Mouse (Mus musculus) liver, embryonic 15.5 days (tissue): ENCODE results near the gene Unc45b. TPM values are rescaled to one million over a fixed set of nuclear protein-coding genes. Genes with fewer than 3 reads are reported as not detected.

ENCODE experiments used
- ATAC-seq: fragments of 200-750 bp; cut with Nextera tagmentation; 2 replicates; pipeline ENCODE4 v1.8.0; 2017; ENCODE audit warnings: moderate number of reproducible peaks, mild to moderate bottlenecking, moderate library complexity; ENCODE audit not compliant: insufficient read depth
- H3K27ac ChIP-seq: fragments of 300-500 bp; sonication (generic); replicated peaks from 2 replicates; pipeline ENCODE4 v1.5.1; 2015; ENCODE audit warnings: mild to moderate bottlenecking, inconsistent platforms
- H3K27me3 ChIP-seq: fragments of 300-500 bp; sonication (generic); 2 replicates; pipeline ENCODE4 v1.6.1; 2015; ENCODE audit warnings: mild to moderate bottlenecking, inconsistent platforms
- H3K36me3 ChIP-seq: fragments of 300-500 bp; sonication (generic); replicated peaks from 2 replicates; pipeline ENCODE4 v1.6.1; 2015; ENCODE audit warnings: moderate library complexity, mild to moderate bottlenecking, inconsistent platforms
- H3K4me1 ChIP-seq: fragments of 300-500 bp; sonication (generic); replicated peaks from 2 replicates; pipeline ENCODE4 v1.6.1; 2015; ENCODE audit warnings: inconsistent platforms
- H3K4me2 ChIP-seq: fragments of 300-500 bp; sonication (generic); 2 replicates; pipeline ENCODE4 v1.6.1; 2015; ENCODE audit warnings: moderate library complexity, mild to moderate bottlenecking, inconsistent platforms
- H3K4me3 ChIP-seq: fragments of 300-500 bp; sonication (generic); replicated peaks from 2 replicates; pipeline ENCODE4 v1.5.1; 2015; ENCODE audit warnings: mild to moderate bottlenecking, inconsistent platforms
- H3K9ac ChIP-seq: fragments of 300-500 bp; sonication (generic); 2 replicates; pipeline ENCODE4 v1.6.1; 2015; ENCODE audit warnings: moderate library complexity, mild to moderate bottlenecking, inconsistent platforms
- H3K9me3 ChIP-seq: fragments of 300-500 bp; sonication (generic); replicated peaks from 2 replicates; pipeline ENCODE4 v1.6.1; 2016; ENCODE audit warnings: inconsistent platforms
- WGBS: fragments of 180-500 bp; shearing (Covaris S2); methylation state at CpG from one replicate; pipeline ENCODE4 v1.1.7; 2015; ENCODE audit warnings: mixed read lengths; ENCODE audit not compliant: insufficient replicate concordance; 5-methylcytosine and 5-hydroxymethylcytosine counted together
- polyA plus RNA-seq: library from polyadenylated mRNA; unstranded; fragments of >200 nt; fragmentation: Nextera tagmentation; extraction: Ambion mirVana; gene quantifications from 2 replicates; pipeline ENCODE4 v1.2.1, GENCODE M21; 2015

The Unc45b gene
- polyA plus RNA-seq, 1 experiment from 2014 or later: 1.7 TPM

DNA sequence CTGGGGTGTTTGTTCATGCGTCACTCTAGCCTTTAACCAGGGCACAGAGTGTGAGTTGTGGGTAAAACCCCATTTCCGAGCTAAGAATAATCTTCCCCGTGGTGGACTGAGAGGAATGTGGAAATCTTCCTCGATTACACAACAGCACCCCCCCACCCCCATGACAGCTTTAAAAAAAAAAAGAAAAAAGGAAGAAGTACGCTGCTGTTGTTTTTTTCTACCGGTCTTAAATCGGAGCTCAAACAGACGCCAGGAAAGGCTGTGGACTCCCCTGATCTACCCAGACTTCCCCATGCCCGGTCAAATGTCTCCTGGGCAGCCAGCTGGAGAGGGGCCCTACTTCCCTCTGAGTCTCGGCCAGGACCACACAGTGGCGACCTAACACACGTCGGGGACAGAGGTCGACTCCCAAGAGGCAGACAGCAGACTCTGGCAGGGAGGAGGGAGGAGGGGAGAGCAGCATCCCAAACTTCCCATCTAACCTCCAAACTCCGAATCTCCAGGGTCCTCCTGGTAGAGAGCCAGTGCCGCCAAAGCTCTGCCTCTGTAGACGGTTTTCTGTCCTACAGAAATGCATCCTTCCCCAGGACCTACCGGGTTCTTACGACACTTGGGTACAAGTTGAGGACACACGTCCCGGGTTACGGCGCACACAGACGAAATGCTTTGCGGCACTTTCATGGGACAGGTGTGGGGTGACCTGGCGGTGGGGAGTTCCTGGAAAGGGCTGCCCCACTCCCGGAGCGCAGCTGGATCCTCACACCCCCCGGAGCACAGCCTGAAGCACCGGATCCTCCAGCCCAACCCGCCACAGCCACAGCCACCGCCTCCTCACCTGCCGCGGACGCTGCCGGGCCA, 39.9 kb upstream of the Unc45b start:
- peak overlapping the region; percentile 99 for H3K4me3 ChIP-seq
- H3K36me3 ChIP-seq: no peaks in the 10 kb centered on the region
- ATAC-seq: peak; percentile 64
- H3K27me3 ChIP-seq: no peaks in the 10 kb centered on the region
- H3K4me2 ChIP-seq: peak overlapping the region; percentile 68
- H3K4me1 ChIP-seq: peaks cover 52% of the 10 kb centered on the region
- H3K9me3 ChIP-seq: no peaks in the 10 kb centered on the region
- peak overlapping the region; percentile 94 for H3K27ac ChIP-seq
- peak overlapping the region; percentile 99 for H3K9ac ChIP-seq
- under 1% methylated on average over 36 of the region's 36 CpGs for WGBS

DNA sequence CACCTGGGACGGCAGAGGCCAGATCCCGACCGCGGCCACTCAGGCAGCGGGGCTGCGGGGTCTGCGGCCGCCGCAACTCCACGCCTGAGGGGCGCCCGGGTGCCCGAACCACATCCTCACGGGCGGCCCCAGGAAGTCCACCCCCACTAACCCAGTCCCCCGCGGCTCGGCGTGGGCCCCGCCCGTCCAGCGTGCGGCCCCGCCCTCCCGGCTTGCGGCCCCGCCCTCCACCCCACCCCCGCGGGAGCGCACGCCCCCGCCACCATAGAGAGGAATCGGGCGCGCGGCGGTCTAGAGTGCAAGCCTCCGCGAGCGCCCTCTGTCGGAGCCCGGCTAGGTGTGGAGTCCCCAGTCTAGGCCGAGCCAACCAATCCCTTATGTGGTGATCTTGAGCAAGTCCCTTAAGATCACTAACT, 39.3 kb upstream of the Unc45b start, which contains the start of gene Rffl:
Gene Rffl, minus strand, starts transcription at position 180 of the 416 bp plus-strand sequence.
- Histone ChIP-seq H3K9ac (peak within 1 kb of the TSS; percentile 99), H3K4me1 (peaks cover 48% of the 10 kb centered on the region), H3K36me3 (no peaks in the 10 kb centered on the region), H3K9me3 (no peaks in the 10 kb centered on the region), H3K27me3 (no peaks in the 10 kb centered on the region), H3K4me3 (peak within 1 kb of the TSS; percentile 99), H3K4me2 (peak within 1 kb of the TSS; percentile 68), H3K27ac (peak within 1 kb of the TSS; percentile 94)
- peak; percentile 95 for ATAC-seq
- under 1% methylated on average over 43 of the region's 43 CpGs for WGBS

DNA sequence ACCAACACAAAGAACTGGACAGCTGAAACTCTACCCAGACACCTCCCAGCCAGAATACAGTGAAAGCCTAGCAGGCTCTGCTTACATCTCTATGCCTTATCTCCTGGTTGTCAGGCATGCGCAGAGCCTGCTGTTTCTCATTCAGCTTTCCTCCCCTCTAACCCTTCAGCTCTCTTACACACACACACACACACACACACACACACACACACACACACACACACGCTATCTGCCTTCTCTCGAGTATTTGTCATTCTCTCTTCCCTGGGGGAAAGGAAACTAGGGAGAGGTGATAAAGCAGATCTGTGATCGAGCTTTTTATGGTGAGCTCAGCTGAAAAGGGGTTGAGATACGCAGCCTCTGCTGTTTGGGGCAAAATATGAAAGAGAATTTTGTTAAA, 35.4 kb upstream of the Unc45b start:
- H3K27ac ChIP-seq: peak overlapping the region; percentile 58
- H3K27me3 ChIP-seq: no peaks in the 10 kb centered on the region
- peaks cover 15% of the 10 kb centered on the region for H3K4me1 ChIP-seq
- H3K4me2 ChIP-seq: peak overlapping the region; percentile 32
- 16% methylated on average over 5 of the region's 5 CpGs for WGBS
- ATAC-seq: no peak
- no peaks in the 10 kb centered on the region for H3K9me3 ChIP-seq
- no peaks in the 10 kb centered on the region for H3K36me3 ChIP-seq
- H3K9ac ChIP-seq: no peak overlapping the region; the same call in 1 of the 2 replicates
- H3K4me3 ChIP-seq: no peak overlapping the region

DNA sequence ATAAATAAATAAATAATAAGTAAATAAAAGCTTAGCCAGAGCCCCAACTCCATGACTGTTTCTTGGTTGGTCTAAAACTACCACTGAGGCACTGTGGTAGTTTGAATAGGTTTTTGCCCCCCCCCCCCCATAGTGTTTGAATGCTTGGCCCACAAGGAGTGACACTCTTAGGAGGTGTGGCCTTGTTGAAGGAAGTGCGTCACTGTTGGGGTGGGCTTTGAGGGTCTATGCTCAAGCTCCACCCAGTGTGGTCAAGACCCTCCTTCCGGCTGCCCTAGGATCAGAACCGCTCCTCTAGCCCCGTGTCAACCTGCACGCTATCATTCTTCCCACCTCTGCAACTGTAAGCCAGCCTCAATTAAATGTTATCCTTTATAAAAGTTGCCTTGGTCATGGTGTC, 34.7 kb upstream of the Unc45b start:
- ATAC-seq: no peak
- Histone ChIP-seq H3K36me3 (no peaks in the 10 kb centered on the region), H3K4me3 (no peak overlapping the region), H3K9ac (no peak overlapping the region), H3K27me3 (no peaks in the 10 kb centered on the region), H3K4me1 (peaks cover 15% of the 10 kb centered on the region), H3K4me2 (no peak overlapping the region), H3K27ac (no peak overlapping the region), H3K9me3 (no peaks in the 10 kb centered on the region)
- 77% methylated on average over 5 of the region's 5 CpGs for WGBS

DNA sequence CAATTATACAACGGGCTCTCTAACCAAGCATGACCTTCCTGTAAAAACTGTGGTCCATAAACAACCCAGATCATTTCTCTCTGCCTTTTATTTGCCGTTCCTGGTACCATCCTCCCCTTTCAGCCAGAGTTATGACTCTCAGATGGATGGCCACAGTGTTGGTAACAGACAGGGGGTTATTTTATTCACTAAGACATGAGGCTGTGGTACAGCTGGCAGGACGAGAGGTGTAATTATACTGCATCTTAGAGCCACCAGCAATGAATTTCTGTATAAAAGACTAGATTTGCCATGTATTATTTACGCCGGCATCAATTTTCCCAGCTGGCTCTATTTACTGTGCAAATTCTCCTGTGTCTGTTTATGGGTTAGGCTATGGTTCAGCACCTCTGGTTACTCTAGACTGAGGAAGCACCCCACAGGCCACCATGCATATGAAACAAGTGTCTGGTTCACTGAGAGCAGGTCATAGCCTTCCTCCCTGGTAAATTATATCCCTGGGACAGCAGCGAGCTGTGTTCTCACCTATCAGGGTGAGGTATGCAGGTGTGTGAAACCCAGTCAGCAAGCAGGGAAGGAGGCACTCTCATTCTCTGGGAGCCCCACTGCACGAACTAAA, 32.5 kb upstream of the Unc45b start:
- 74% methylated on average over 7 of the region's 7 CpGs for WGBS
- Histone ChIP-seq H3K4me3 (no peak overlapping the region), H3K4me1 (peaks cover 8% of the 10 kb centered on the region), H3K9me3 (no peaks in the 10 kb centered on the region), H3K4me2 (no peak overlapping the region), H3K27ac (no peak overlapping the region), H3K9ac (no peak overlapping the region), H3K36me3 (0 out of 2 replicates have a peak, but pooled peaks cover 10% of the 10 kb centered on the region), H3K27me3 (no peaks in the 10 kb centered on the region)
- no peak for ATAC-seq

DNA sequence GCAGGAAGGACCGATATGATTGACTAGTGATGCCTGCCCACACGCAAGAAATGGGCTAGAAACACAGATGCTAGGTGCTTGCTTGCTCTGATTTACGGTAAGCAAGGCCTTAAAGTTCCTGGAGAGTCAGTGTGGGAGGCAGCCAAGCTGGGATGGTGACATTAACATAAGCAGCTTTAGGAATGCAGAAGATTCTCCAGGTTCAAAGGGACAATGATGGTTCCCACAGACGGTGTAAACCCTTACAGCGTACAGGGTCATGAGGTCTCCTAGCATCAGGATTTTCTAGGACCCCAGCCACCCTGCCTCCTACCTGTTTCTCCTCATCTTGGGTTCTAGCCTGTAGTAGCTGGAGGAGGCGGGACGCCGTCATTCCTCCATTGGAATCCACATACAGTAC, 27.2 kb upstream of the Unc45b start:
- no peak overlapping the region for H3K4me2 ChIP-seq
- no peak for ATAC-seq
- no peak overlapping the region for H3K9ac ChIP-seq
- 79% methylated on average over 8 of the region's 8 CpGs for WGBS
- no peaks in the 10 kb centered on the region for H3K9me3 ChIP-seq
- H3K27me3 ChIP-seq: no peaks in the 10 kb centered on the region
- H3K36me3 ChIP-seq: 0 out of 2 replicates have a peak, but pooled peaks cover 13% of the 10 kb centered on the region
- no peak overlapping the region for H3K4me3 ChIP-seq
- H3K4me1 ChIP-seq: peaks cover 10% of the 10 kb centered on the region; the same call in 1 of the 2 replicates
- no peak overlapping the region for H3K27ac ChIP-seq

DNA sequence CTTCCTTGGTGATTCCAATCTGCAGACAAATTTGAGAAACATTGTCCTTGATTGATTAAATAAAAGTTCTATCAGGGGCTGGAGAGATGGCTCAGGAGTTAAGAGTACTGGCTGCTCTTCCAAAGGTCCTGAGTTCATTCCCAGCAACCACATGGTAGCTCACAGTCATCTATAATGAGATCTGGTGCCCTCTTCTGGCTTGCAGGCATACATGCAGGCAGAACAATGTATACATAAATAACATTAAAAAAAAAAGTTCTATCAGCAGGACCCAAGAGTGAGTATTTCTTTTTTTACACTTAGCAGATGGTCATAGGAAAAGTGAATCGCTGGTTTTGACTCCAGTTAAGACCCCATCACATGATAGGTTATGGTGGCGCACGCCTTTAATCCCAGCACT, 23.8 kb upstream of the Unc45b start:
- WGBS: 70% methylated on average over 3 of the region's 3 CpGs
- peaks cover 2% of the 10 kb centered on the region for H3K27me3 ChIP-seq
- no peak overlapping the region for H3K9ac ChIP-seq
- H3K9me3 ChIP-seq: no peaks in the 10 kb centered on the region
- 0 out of 2 replicates have a peak, but pooled peaks cover 11% of the 10 kb centered on the region for H3K36me3 ChIP-seq
- H3K4me2 ChIP-seq: no peak overlapping the region
- H3K27ac ChIP-seq: no peak overlapping the region
- peaks cover 31% of the 10 kb centered on the region for H3K4me1 ChIP-seq
- no peak overlapping the region for H3K4me3 ChIP-seq
- ATAC-seq: no peak

DNA sequence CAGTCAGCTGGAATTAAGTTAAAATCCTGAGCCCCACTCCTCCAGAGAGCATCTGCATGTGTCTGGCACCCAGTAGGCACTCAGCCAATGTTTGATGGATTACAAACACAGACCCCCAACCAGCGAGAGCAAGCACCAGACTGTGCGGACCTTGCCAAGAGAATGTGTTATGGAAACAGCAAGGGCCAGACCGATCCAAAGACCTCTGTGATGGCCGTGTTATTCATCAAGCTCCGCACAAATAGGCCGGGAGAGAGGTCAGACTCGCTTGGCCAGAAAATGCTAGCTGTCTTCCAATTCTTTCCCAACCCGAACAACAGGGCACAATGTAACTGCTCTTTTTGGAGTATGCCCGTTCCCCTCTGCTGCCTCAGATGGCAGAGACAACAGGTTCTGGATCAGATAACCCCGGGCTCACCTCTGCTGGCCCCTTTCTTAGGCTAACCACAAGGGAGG, 21.8 kb upstream of the Unc45b start:
- H3K4me2 ChIP-seq: peak overlapping the region; percentile 86; the same call in 1 of the 2 replicates
- ATAC-seq: no peak
- no peaks in the 10 kb centered on the region for H3K9me3 ChIP-seq
- H3K4me3 ChIP-seq: no peak overlapping the region; the same call in 1 of the 2 replicates
- no peak overlapping the region for H3K9ac ChIP-seq
- peaks cover 10% of the 10 kb centered on the region for H3K27me3 ChIP-seq
- H3K4me1 ChIP-seq: peaks cover 31% of the 10 kb centered on the region
- WGBS: 58% methylated on average over 10 of the region's 10 CpGs
- H3K27ac ChIP-seq: no peak overlapping the region
- no peaks in the 10 kb centered on the region for H3K36me3 ChIP-seq

DNA sequence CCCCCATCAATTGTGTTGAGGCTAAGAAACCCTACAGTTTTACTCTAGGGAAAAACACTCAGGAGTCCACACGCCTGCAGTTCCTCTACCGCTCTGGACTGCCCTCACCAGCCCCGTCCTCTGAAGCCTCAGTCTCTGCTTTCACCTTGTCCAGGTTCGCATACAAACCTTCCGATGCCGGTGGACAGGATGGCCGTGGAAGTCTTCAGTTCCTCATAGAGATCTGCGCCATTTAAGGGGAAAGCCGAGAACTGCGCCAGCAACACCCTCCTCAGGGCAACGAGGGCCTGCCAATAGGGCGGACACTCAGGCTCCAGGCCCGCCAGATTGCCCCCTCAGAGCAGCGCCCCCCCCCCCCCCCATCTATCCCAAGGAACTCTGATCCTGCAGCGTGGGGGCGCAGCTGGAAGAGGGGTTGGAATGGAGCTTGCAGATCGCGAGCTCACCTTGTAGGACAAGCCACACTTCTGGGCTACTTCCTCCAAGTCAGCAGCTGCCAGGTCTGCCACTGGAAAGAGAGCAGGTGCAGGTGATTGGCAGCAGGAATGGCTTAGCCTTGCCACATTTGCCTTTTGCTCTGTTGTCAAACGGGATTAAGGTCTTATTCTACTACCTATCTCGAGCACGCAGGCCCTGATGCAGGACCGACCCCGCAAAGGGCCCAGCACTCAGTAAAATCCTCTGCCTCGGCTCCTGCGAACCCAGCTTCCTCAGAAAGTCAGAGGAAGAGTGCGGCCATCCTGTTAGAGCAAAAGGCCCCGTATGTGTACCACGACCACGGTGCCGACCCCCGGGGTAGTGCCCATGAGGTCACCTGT, 20.6 kb upstream of the Unc45b start:
- peak overlapping the region; percentile 74 for H3K9ac ChIP-seq
- 5% methylated on average over 31 of the region's 31 CpGs for WGBS

DNA sequence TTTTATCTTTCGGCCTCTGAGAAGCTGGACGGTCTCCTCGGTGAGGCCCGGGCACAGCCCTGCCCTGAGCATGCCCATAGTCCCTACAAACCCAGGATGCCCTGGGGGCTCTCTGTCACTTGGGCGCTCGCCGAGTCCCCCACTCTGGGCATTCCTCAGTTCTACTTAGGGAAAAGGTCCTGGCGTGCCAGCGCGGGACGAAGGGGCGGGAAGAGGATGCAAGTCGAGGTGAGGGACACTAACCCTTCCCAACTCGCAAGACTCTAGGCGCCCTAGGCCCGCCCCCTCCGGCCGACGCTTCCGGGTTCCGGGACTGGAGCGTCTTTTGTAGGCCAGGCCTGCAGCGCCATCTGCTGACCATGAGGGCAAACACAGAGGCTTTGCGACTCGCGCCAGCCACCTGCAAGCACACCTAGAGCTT, 20.0 kb upstream of the Unc45b start, which contains the start of gene Rad51d:
Gene Rad51d, minus strand, starts transcription at position 273 of the 421 bp plus-strand sequence.
- 1% methylated on average over 26 of the region's 26 CpGs for WGBS
- H3K4me2 ChIP-seq: peak within 1 kb of the TSS; percentile 86

More for the DNA sequence above, 20.6 kb upstream of the Unc45b start:
- no peaks in the 10 kb centered on the region for H3K9me3 ChIP-seq
- peaks cover 31% of the 10 kb centered on the region for H3K4me1 ChIP-seq
- no peaks in the 10 kb centered on the region for H3K36me3 ChIP-seq
- peak overlapping the region; percentile 58 for H3K27ac ChIP-seq
- peaks cover 10% of the 10 kb centered on the region for H3K27me3 ChIP-seq
- H3K4me3 ChIP-seq: peak overlapping the region; percentile 78
- peak overlapping the region; percentile 86 for H3K4me2 ChIP-seq
- ATAC-seq: peak; percentile 52

More for the DNA sequence above, 20.0 kb upstream of the Unc45b start, which contains the start of gene Rad51d:
- Histone ChIP-seq H3K27ac (peak within 1 kb of the TSS; percentile 58), H3K27me3 (peaks cover 10% of the 10 kb centered on the region), H3K9ac (peak within 1 kb of the TSS; percentile 74), H3K4me1 (peaks cover 31% of the 10 kb centered on the region), H3K9me3 (no peaks in the 10 kb centered on the region), H3K4me3 (peak within 1 kb of the TSS; percentile 78), H3K36me3 (no peaks in the 10 kb centered on the region)
- peak; percentile 91 for ATAC-seq
